Mouse (Mus musculus) hindbrain, embryonic 10.5 days (tissue): ENCODE results near the gene Lama4. TPM values are rescaled to one million over a fixed set of nuclear protein-coding genes. Genes with fewer than 3 reads are reported as not detected.

ENCODE experiments used
- DNase-seq: peaks from one replicate; pipeline ENCODE4 v3.0.0-alpha.2; 2017; ENCODE audit warnings: low spot score
- H3K27ac ChIP-seq: fragments of 300-500 bp; sonication (generic); 2 replicates; pipeline ENCODE4 v1.5.1; 2016; ENCODE audit warnings: mild to moderate bottlenecking, moderate library complexity
- H3K27me3 ChIP-seq: fragments of 300-500 bp; sonication (generic); 2 replicates; pipeline ENCODE4 v1.6.1; 2016; ENCODE audit warnings: mild to moderate bottlenecking; ENCODE audit not compliant: poor library complexity, insufficient read depth, severe bottlenecking
- H3K36me3 ChIP-seq: fragments of 300-500 bp; sonication (generic); 2 replicates; pipeline ENCODE4 v1.6.1; 2016; ENCODE audit warnings: mild to moderate bottlenecking, moderate library complexity
- H3K4me1 ChIP-seq: fragments of 300-500 bp; sonication (generic); replicated peaks from 2 replicates; pipeline ENCODE4 v1.6.1; 2016; ENCODE audit warnings: mild to moderate bottlenecking
- H3K4me3 ChIP-seq: fragments of 300-500 bp; sonication (generic); 2 replicates; pipeline ENCODE4 v1.5.1; 2016; ENCODE audit warnings: mild to moderate bottlenecking, moderate library complexity
- H3K9me3 ChIP-seq: fragments of 300-500 bp; sonication (generic); 2 replicates; pipeline ENCODE4 v1.6.1; 2016; ENCODE audit warnings: mild to moderate bottlenecking, moderate library complexity
- WGBS: fragments of 180-500 bp; shearing (Covaris S2); methylation state at CpG from one replicate; pipeline ENCODE4 v1.1.7; 2016; 5-methylcytosine and 5-hydroxymethylcytosine counted together
- polyA plus RNA-seq: library from polyadenylated mRNA; unstranded; fragments of >200 nt; fragmentation: Nextera tagmentation; extraction: Ambion mirVana; gene quantifications from 2 replicates; pipeline ENCODE4 v1.2.1, GENCODE M21; 2016

Gene Lama4
- 15.0 and 17.5 TPM in 2 replicates for polyA plus RNA-seq

DNA sequence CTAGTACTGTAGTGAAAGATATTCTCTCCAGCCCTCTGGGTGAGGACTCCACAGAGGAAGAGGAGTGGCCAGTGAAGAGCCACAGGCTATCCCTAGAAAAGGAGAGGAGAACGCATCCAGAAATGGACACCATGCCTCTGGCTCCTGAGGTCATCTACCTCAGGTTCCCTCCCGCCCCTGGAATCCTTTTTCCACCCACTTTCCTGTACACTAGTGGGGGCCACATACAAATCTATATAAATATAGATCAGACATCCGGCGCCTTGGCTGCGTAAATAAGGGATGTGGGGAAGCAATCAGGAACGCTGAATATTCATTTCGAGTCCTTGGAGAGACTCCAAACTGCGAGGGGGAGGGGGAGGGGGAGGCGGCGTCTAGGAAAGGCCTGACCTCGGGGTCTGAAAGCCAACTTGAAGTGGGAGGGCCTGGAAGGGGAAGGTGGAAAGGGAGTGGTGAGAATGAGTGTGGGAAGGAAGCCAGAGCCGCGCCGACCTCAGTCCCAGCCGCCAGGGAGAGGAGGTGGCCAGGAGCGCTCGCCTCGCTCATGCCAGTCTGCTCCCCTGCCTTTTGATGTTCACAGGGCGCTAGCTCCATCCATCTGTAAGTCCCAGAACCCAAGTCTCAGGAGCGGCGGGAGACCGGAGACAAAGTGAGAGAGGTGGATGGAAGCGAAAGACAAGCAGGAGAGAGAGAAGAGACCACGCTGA, at the start of gene Lama4:
Lama4 (plus strand) TSS at position 441 of the 707 bp plus-strand sequence.
- H3K27me3 ChIP-seq, result 0 out of 2 replicates have a peak, but pooled peaks cover 5% of the 10 kb centered on the region
- no peaks in the 10 kb centered on the region for H3K9me3 ChIP-seq
- H3K4me1 ChIP-seq, result peaks cover 15% of the 10 kb centered on the region
- 6% methylated on average over 24 of the region's 24 CpGs for WGBS
- peak; percentile 71 for DNase-seq
- peak within 1 kb of the TSS; percentile 82 for H3K27ac ChIP-seq
- H3K4me3 ChIP-seq, result peak within 1 kb of the TSS; percentile 56
- no peaks in the 10 kb centered on the region for H3K36me3 ChIP-seq

DNA sequence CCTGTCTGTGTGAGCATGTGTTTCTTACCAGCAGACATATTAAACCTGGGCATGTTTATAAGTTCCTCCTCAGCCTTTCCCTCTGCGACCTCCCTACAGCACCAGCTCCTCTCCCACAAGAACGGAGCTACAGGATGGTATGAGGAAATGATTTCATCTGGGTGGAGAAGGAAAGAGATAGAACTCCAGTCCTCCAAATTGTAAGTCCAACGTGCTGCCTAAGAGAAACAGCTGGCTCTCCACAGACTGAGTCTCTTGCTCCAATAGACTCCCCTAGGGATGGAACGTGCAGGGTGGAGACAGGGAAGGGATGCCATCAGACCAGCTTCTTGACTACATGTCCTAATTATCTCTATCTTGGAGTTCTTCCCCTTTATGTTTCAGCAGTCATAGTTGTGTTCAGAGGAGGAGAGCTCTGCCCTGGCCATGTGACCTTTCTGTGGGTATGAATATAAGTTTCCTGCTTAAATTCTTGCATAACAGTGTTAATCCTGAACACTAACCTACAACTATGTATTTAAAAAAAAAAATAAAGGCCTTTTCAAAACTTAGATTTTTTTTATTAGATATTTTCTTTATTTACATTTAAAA, 49.2 kb upstream of the Lama4 start:
- 77% methylated on average over 4 of the region's 4 CpGs for whole genome bisulfite sequencing
- DNase-seq, result no peak
- Histone ChIP-seq H3K27me3 (no peaks in the 10 kb centered on the region), H3K27ac (no peak overlapping the region), H3K4me3 (no peak overlapping the region), H3K9me3 (0 out of 2 replicates have a peak, but pooled peaks cover 4% of the 10 kb centered on the region), H3K4me1 (no peaks in the 10 kb centered on the region), H3K36me3 (no peaks in the 10 kb centered on the region)

- H3K36me3 ChIP-seq, result no peaks in the 10 kb centered on the region
- no peaks in the 10 kb centered on the region for H3K9me3 ChIP-seq
- DNase-seq, result no peak
- H3K27ac ChIP-seq, result no peak overlapping the region
- no peaks in the 10 kb centered on the region for H3K4me1 ChIP-seq
- WGBS, result 91% methylated on average over 6 of the region's 6 CpGs
- no peak overlapping the region for H3K4me3 ChIP-seq
- no peaks in the 10 kb centered on the region for H3K27me3 ChIP-seq
These were observed 36.2 kb upstream of the Lama4 start for GRCm38 (mm10) chr10:38928940-38929697.

DNA sequence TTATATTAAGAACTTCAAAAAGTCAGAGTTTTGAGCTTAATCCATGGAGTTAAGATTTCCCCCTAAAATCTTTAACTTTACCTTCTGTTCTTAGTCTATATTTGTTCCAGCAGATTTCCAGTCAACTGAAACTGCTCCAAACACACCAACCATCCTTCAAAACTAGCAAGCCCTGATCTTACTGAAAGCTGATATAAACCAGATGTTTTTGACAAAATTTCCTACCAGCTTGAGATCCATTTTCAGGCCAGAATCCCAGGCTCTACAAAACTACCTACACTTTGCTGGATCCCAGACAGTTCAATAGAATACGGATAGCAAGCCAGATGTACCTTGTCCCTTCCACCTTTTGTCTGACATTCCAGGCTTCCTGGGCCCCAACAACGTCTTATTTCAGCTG, 20.6 kb upstream of the Lama4 start:
- H3K4me3 ChIP-seq, result no peak overlapping the region
- no peaks in the 10 kb centered on the region for H3K4me1 ChIP-seq
- no peak for DNase-seq
- no peaks in the 10 kb centered on the region for H3K9me3 ChIP-seq
- no peaks in the 10 kb centered on the region for H3K27me3 ChIP-seq
- H3K27ac ChIP-seq, result no peak overlapping the region
- 68% methylated on average over 2 of the region's 2 CpGs for WGBS
- no peaks in the 10 kb centered on the region for H3K36me3 ChIP-seq

DNA sequence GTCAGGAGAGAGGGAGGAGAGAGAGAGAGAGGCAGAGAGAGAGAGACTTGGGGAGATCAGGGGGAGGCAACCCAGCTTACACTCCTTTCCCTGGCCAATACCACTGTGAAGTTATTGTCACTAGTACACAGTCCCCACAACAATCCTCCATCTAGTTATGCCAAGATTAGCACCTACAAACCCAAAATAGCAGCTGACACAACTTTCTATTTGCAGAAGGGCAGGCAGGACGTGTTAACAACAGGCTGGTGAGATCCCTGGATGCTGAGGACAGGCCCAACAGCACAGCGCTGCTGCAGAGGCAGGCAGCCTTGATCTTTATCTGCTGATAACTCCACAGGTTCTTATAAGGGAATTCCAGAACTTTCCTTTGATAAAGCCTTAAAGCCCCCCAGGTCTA, 3.4 kb upstream of the Lama4 start:
- H3K27ac ChIP-seq, result no peak overlapping the region
- WGBS, result 66% methylated on average over 2 of the region's 2 CpGs
- H3K36me3 ChIP-seq, result no peaks in the 10 kb centered on the region
- H3K4me3 ChIP-seq, result no peak overlapping the region
- DNase-seq, result no peak
- no peaks in the 10 kb centered on the region for H3K9me3 ChIP-seq
- H3K4me1 ChIP-seq, result peaks cover 15% of the 10 kb centered on the region
- 0 out of 2 replicates have a peak, but pooled peaks cover 5% of the 10 kb centered on the region for H3K27me3 ChIP-seq

DNA sequence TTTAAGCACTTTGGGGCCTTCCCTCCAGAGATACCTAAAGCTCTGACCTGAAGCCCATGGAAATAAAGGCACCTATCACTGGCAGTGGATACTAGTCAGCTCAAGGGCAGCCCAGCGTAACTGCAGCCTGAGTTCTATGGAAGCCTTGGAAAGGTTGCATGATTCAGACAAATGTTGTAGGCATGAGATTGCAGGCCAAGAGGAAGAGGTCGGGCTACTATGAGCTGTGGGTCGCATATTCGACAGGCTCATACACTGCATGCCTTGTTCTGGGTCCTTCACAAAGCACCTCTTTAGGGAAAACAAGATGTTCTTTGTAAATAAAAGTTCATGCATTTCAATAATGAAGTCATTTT, 618 bp upstream of the Lama4 start:
- Histone ChIP-seq H3K27me3 (0 out of 2 replicates have a peak, but pooled peaks cover 5% of the 10 kb centered on the region), H3K4me3 (no peak overlapping the region), H3K4me1 (peaks cover 15% of the 10 kb centered on the region), H3K9me3 (no peaks in the 10 kb centered on the region), H3K36me3 (no peaks in the 10 kb centered on the region), H3K27ac (peak overlapping the region; percentile 18; the same call in 1 of the 2 replicates)
- no peak for DNase-seq
- WGBS, result 71% methylated on average over 4 of the region's 4 CpGs

DNA sequence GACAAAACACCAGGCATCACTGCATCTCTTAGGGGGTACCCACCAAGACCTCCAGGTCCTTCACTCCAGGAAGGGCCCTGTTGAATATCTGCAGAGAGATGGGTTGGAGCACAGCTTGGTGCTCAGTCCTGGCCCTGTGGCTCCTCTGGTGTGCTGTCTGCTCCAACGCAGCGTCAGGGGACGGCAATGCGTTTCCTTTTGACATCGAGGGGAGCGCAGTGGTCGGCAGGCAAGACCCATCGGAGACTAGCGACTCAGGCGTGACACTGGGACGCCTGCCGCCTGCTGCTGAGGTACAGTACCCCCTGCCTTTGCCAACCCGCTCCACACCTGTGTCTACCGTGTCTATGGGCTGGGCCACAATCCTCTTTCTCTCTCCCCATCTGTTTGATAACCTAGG, 542 bp downstream of the Lama4 start:
- H3K27ac ChIP-seq, result peak overlapping the region; percentile 82
- under 1% methylated on average over 14 of the region's 14 CpGs for WGBS
- DNase-seq, result peak; percentile 44
- H3K9me3 ChIP-seq, result no peaks in the 10 kb centered on the region
- H3K36me3 ChIP-seq, result no peaks in the 10 kb centered on the region
- H3K4me3 ChIP-seq, result peak overlapping the region; percentile 56
- H3K27me3 ChIP-seq, result 0 out of 2 replicates have a peak, but pooled peaks cover 5% of the 10 kb centered on the region
- peaks cover 15% of the 10 kb centered on the region for H3K4me1 ChIP-seq

DNA sequence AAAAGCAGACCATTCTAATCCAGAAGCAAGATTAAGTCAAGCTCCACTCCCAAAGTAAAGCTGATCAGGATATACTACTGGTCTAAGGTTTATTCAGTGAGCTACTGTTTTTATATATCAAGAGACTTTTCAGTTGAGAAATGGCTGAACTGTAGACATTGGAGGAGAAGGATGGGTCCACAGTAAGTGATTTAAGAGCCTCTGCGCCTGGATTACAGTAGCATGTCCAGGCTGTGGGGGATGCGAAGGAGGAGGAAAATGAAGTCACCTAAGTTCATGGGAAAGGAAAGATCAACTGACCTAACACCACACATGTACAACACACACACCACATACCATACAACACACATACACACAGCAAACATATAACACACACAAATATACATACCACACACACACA, 1.3 kb downstream of the Lama4 start:
- WGBS, result 84% methylated on average over 2 of the region's 2 CpGs
- peak overlapping the region; percentile 56 for H3K4me3 ChIP-seq
- peaks cover 15% of the 10 kb centered on the region for H3K4me1 ChIP-seq
- H3K27ac ChIP-seq, result no peak overlapping the region
- DNase-seq, result no peak
- H3K36me3 ChIP-seq, result no peaks in the 10 kb centered on the region
- H3K9me3 ChIP-seq, result no peaks in the 10 kb centered on the region
- 0 out of 2 replicates have a peak, but pooled peaks cover 5% of the 10 kb centered on the region for H3K27me3 ChIP-seq

- Histone ChIP-seq H3K9me3 (no peaks in the 10 kb centered on the region), H3K27ac (no peak overlapping the region), H3K27me3 (0 out of 2 replicates have a peak, but pooled peaks cover 5% of the 10 kb centered on the region), H3K4me3 (peak overlapping the region; percentile 16; the same call in 1 of the 2 replicates), H3K4me1 (peaks cover 15% of the 10 kb centered on the region), H3K36me3 (no peaks in the 10 kb centered on the region)
- 79% methylated on average over 10 of the region's 10 CpGs for WGBS
- no peak for DNase-seq
These were observed 3.2 kb downstream of the Lama4 start for GRCm38 (mm10) chr10:38968326-38969072.

GRCm38 (mm10) chr10:38969543-38969942, 4.2 kb downstream of the Lama4 start:
- no peak for DNase-seq
- Histone ChIP-seq H3K4me1 (peaks cover 15% of the 10 kb centered on the region), H3K27me3 (0 out of 2 replicates have a peak, but pooled peaks cover 2% of the 10 kb centered on the region), H3K27ac (no peak overlapping the region), H3K36me3 (no peaks in the 10 kb centered on the region), H3K4me3 (no peak overlapping the region), H3K9me3 (no peaks in the 10 kb centered on the region)
- WGBS, result 90% methylated on average over 2 of the region's 2 CpGs

DNA sequence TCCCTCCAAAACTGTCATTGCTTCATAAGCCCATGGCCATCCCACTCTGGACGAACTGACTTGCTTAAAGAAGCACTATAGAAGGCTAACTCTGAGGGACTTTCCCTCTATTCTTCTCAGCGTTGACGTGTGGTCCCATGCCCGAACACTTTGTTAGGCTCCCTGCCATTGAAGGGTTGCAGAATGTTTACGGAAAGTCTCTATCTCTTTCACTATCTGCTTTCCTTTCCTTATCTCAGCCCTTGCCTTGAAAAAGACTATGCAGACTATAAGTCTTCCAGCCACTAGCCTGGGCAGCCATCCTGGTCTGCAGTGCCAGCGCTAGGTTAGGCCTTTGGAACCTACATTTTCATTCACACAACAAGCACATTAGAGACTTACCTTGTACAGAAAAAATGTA, 4.7 kb downstream of the Lama4 start:
- H3K27ac ChIP-seq, result no peak overlapping the region
- no peaks in the 10 kb centered on the region for H3K36me3 ChIP-seq
- H3K9me3 ChIP-seq, result no peaks in the 10 kb centered on the region
- peaks cover 14% of the 10 kb centered on the region for H3K4me1 ChIP-seq
- DNase-seq, result no peak
- no peaks in the 10 kb centered on the region for H3K27me3 ChIP-seq
- no peak overlapping the region for H3K4me3 ChIP-seq
- WGBS, result 87% methylated on average over 6 of the region's 6 CpGs

GRCm38 (mm10) chr10:38972221-38972946, 7.1 kb downstream of the Lama4 start:
- H3K27me3 ChIP-seq, result no peaks in the 10 kb centered on the region
- H3K9me3 ChIP-seq, result no peaks in the 10 kb centered on the region
- whole genome bisulfite sequencing, result 62% methylated on average over 7 of the region's 7 CpGs
- DNase-seq, result no peak
- H3K27ac ChIP-seq, result no peak overlapping the region
- no peak overlapping the region for H3K4me3 ChIP-seq
- H3K36me3 ChIP-seq, result no peaks in the 10 kb centered on the region
- no peaks in the 10 kb centered on the region for H3K4me1 ChIP-seq
